Mouse (Mus musculus): ENCODE data around the gene Cox6b1. TPM values are rescaled to one million over a fixed set of nuclear protein-coding genes. Genes with fewer than 3 reads are reported as not detected.

The Cox6b1 gene
- total RNA-seq, 2 experiments from 2014 or later, result 1,322 to 1,882 TPM

GRCm38 (mm10) chr7:30613529-30614112 lies 12.3 kb downstream of the Cox6b1 start:
- DNase-seq, result peak; percentile 38
- intact Hi-C loops (cut with DNase I; ENCODE audit: low total_unique reads), result loop anchor here (2.0 kb wide), 1 partner anchor 23 kb away; no protein-coding TSS in a partner anchor

- intact Hi-C loops (cut with DNase I; ENCODE audit: low total_unique reads), result loop anchor here (2.0 kb wide), 1 partner anchor 22 kb away; no protein-coding TSS in a partner anchor
- DNase-seq, result no peak
Observed at GRCm38 (mm10) chr7:30612654-30613402, 13.1 kb downstream of the Cox6b1 start, which contains the start of gene Upk1a. Upk1a (minus strand) TSS chr7:30612847.

GRCm38 (mm10) chr7:30610043-30610442 lies 15.9 kb downstream of the Cox6b1 start:
- DNase-seq, result no peak
- intact Hi-C loops (cut with DNase I; ENCODE audit: low total_unique reads), result no loop called here

- intact Hi-C loops (cut with DNase I; ENCODE audit: low total_unique reads), result no loop called here
- no peak for DNase-seq
Observed at GRCm38 (mm10) chr7:30608476-30608875, 17.5 kb downstream of the Cox6b1 start.

- DNase-seq, result peak; percentile 52
- intact Hi-C loops (cut with DNase I; ENCODE audit: low total_unique reads), result no loop called here
Observed at GRCm38 (mm10) chr7:30607706-30608309, 18.1 kb downstream of the Cox6b1 start.

GRCm38 (mm10) chr7:30604944-30605343 lies 21.0 kb downstream of the Cox6b1 start:
- intact Hi-C loops (cut with DNase I; ENCODE audit: low total_unique reads), result no loop called here
- DNase-seq, result no peak

- intact Hi-C loops (cut with DNase I; ENCODE audit: low total_unique reads), result no loop called here
- no peak for DNase-seq
Observed at GRCm38 (mm10) chr7:30604424-30604823, 21.5 kb downstream of the Cox6b1 start.

GRCm38 (mm10) chr7:30602583-30602982 lies 23.4 kb downstream of the Cox6b1 start:
- intact Hi-C loops (cut with DNase I; ENCODE audit: low total_unique reads), result no loop called here
- DNase-seq, result no peak

- intact Hi-C loops (cut with DNase I; ENCODE audit: low total_unique reads), result no loop called here
- no peak for DNase-seq
Observed at GRCm38 (mm10) chr7:30600651-30601050, 25.3 kb downstream of the Cox6b1 start.

GRCm38 (mm10) chr7:30599933-30600353 lies 26.0 kb downstream of the Cox6b1 start:
- intact Hi-C loops (cut with DNase I; ENCODE audit: low total_unique reads), result loop anchor here (10.0 kb wide), 1 partner anchor 255 kb away; the partner anchor contains the start of gene Ffar3
- peak; percentile 85 for DNase-seq

GRCm38 (mm10) chr7:30598786-30599185 lies 27.2 kb downstream of the Cox6b1 start, which contains the start of gene Zbtb32:
Zbtb32 (minus strand) TSS chr7:30598909.
- DNase-seq, result no peak
- intact Hi-C loops (cut with DNase I; ENCODE audit: low total_unique reads), result loop anchor here (10.0 kb wide), 1 partner anchor 256 kb away; the partner anchor contains the start of gene Ffar3

- intact Hi-C loops (cut with DNase I; ENCODE audit: low total_unique reads), result loop anchor here (10.0 kb wide), 1 partner anchor 258 kb away; the partner anchor contains the start of gene Ffar3
- no peak for DNase-seq
Observed at GRCm38 (mm10) chr7:30596811-30597210, 29.1 kb downstream of the Cox6b1 start.

- DNase-seq, result no peak
- intact Hi-C loops (cut with DNase I; ENCODE audit: low total_unique reads), result loop anchor here (10.0 kb wide), 1 partner anchor 259 kb away; the partner anchor contains the start of gene Ffar3
Observed at GRCm38 (mm10) chr7:30596093-30596492, 29.9 kb downstream of the Cox6b1 start.

GRCm38 (mm10) chr7:30594510-30595024 lies 31.4 kb downstream of the Cox6b1 start:
- intact Hi-C loops (cut with DNase I; ENCODE audit: low total_unique reads), result loop anchor here (10.0 kb wide), 1 partner anchor 260 kb away; the partner anchor contains the start of gene Ffar3
- DNase-seq, result no peak

GRCm38 (mm10) chr7:30593579-30594509 lies 32.1 kb downstream of the Cox6b1 start:
- no peak for DNase-seq
- intact Hi-C loops (cut with DNase I; ENCODE audit: low total_unique reads), result loop anchor here (10.0 kb wide), 1 partner anchor 261 kb away; the partner anchor contains the start of gene Ffar3

- intact Hi-C loops (cut with DNase I; ENCODE audit: low total_unique reads), result loop anchor here (10.0 kb wide), 1 partner anchor 262 kb away; the partner anchor contains the start of gene Ffar3
- DNase-seq, result no peak
Observed at GRCm38 (mm10) chr7:30592772-30593423, 33.1 kb downstream of the Cox6b1 start.

- no peak for DNase-seq
- intact Hi-C loops (cut with DNase I; ENCODE audit: low total_unique reads), result loop anchor here (2.0 to 10.0 kb wide), 2 partner anchors 21 to 263 kb away; partner anchors contain the start of genes Ffar3 and Upk1a
Observed at GRCm38 (mm10) chr7:30591605-30591951, 34.4 kb downstream of the Cox6b1 start.

Data from gastrocnemius, postnatal 14 days (tissue).